Mouse (Mus musculus) left cerebral cortex, postnatal 25 days (tissue): ENCODE measurements at regions not wholly inside any gene's neighbourhood (a gene's known extent, or its start where the extent isn't known, plus 50 kb on each side); places are given as distances from the start of the nearest gene placed in this dataset.

Experiments
- DNase-seq, 2 experiments: peaks; one replicate each; pipeline ENCODE4 v3.0.0; 2022; ENCODE audit warnings: low spot score in 2 of 2, mixed read lengths in 1 of 2
- intact Hi-C: fragments of 180-260 bp; cut with DNase I; formaldehyde crosslinking; loops from one replicate; pipeline ENCODE4 v1.15.1; 2025
- microRNA-seq, 2 experiments: library from miRNA; unstranded; fragments of <30 nt; microRNA quantifications; one replicate each; pipeline ENCODE4 v1.2.0; 2022

- peak in 1 of 2 experiments; percentile 73 for DNase-seq
- intact Hi-C loops: no loop called here
Observed at GRCm38 (mm10) chr4:33852294-33852693, 72.1 kb upstream of the Cnr1 start.

- DNase-seq: no peak
- intact Hi-C loops: no loop called here
Observed at GRCm38 (mm10) chr4:33855112-33855511, 69.3 kb upstream of the Cnr1 start.

- intact Hi-C loops: no loop called here
- no peak for DNase-seq
Observed at GRCm38 (mm10) chr4:33867126-33867525, 57.3 kb upstream of the Cnr1 start.

GRCm38 (mm10) chr4:33869317-33869716 lies 55.1 kb upstream of the Cnr1 start:
- no peak for DNase-seq
- intact Hi-C loops: no loop called here

Small RNA genes lying in the stretch of these regions (microRNA-seq; reads per million reads assigned to microRNA genes)
- 0 reads per million in 2 experiments for gene Gm23304
